Mouse (Mus musculus): Measurements from ENCODE around the gene Ogfrl1.
"Not testable (repeated sequence)": the region's sequence is repeated elsewhere in the genome, so short reads cannot be mapped to it uniquely, and the experiment has no call there.

The Ogfrl1 gene

DNA sequence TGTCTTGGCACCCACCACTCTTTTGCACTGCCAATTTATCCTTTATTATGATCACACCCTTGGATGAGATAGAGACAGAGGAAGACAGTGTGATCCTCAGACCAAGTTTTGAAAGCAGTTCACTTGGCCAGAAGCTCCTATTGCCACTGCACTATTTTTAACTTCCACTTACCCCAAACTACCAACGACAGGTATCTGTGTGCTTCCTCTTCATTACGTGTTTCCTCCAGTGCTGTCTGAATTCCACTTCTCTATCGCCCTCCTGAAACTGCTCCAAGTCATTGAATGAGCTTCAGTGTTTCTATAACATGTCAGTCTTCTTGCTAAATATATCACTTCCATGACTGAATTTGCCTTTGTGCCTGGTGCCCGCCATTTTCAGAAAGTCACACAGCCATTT lies at the start of gene Ogfrl1:
Ogfrl1 (minus strand) TSS at position 150 of the 400 bp plus-strand sequence.
- no peak for DNase-seq (ENCODE audit: low spot score)

DNA sequence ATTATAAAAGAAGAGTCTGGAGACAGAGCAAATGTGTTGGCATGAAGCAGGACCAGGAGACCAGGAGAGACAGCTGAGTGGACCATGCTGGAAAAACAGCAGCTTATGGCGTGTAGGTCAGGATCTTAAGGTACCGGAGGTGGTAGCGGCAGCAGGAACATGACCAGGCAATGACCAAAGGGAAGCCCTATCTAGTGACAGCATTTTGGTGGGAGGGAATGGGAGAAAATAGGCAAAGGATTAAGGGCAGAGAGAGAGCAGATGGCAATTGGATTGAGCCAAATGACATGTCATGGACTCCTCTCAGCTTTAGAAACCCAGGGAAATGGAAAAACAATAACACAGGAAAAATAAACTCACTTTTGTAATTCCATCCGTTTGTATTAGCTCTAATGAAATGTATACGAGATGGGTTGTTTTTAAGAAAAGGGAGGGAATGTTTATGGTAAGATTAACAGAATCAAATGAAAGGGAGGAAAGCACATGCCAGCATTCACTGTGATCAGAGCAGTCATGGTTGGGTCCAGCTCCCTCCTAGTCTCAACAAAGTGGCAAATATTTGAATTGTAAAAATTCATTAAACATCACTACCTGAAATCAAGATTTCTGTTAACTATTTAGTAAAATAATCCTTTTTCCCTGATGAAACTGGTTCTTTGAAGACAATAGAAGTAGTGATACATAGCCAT lies 48.3 kb upstream of the Ogfrl1 start:
- DNase-seq (ENCODE audit: low spot score): no peak

- DNase-seq (ENCODE audit: low spot score): no peak
Measured at GRCm38 (mm10) chr1:23433612-23434011, 36.0 kb upstream of the Ogfrl1 start.

DNA sequence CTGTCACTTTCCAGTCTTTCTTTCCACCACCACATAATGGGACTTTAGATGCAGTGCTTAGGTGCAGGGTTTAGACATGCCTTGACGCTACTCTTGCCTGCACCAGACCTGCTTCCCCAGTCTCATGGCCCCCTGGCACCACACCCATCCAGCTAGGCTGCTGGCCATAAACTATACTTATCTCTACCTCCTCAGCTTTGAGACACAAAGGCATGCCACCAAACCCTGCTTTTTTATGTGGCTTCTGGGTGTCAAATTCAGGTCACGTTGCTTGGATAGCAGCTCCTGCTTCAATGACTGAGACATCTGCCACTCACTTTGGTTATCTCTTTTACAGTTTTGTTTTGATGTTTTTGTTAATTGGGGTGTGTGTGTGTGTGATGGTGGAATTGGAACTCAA lies 28.9 kb upstream of the Ogfrl1 start:
- DNase-seq (ENCODE audit: low spot score): no peak

DNA sequence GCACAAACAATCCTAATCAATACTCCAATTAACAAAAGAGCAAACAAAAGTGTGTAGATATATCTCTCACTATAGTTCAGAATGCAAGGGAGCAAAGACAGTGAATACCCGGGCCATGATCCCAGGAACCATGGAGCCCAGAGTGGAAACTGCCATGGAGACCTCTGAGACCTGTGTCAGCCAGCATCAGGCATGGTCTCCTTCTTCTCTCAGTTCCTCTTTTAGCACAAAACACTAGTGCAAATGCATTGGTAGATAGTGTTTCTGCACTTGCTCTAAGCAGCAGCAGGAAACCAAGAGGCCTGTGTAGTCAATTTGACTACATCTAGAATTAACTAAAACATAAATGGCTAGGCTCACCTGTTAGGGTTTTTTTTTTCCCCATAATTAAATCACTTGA lies 21.4 kb upstream of the Ogfrl1 start:
- no peak for DNase-seq (ENCODE audit: low spot score)

GRCm38 (mm10) chr1:23418059-23418458 lies 20.5 kb upstream of the Ogfrl1 start:
- no peak for DNase-seq (ENCODE audit: low spot score)

GRCm38 (mm10) chr1:23417562-23417961 lies 20.0 kb upstream of the Ogfrl1 start:
- no peak for DNase-seq (ENCODE audit: low spot score)

DNA sequence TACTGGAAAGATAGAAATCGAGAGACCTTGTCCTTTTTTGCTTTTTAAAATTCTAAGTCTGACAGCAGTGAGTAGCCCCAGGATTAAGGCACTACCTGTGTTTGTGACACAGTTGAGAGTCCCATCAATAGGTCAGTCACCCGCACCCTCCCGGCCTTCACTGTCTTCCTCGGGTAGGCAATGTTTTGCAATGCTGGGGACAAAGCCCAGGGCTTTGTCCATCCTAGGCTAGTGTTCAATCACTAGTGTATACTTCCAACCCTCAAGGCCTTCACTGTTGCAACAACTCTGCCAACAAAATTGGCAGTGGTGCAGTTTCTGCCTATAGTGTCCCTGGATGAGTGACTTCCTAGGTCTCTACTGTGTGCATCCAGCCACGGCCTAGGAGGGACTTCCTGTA lies 14.0 kb upstream of the Ogfrl1 start:
- no peak for DNase-seq (ENCODE audit: low spot score)

- DNase-seq (ENCODE audit: low spot score): no peak
Measured at GRCm38 (mm10) chr1:23409960-23410359, 12.4 kb upstream of the Ogfrl1 start.

DNA sequence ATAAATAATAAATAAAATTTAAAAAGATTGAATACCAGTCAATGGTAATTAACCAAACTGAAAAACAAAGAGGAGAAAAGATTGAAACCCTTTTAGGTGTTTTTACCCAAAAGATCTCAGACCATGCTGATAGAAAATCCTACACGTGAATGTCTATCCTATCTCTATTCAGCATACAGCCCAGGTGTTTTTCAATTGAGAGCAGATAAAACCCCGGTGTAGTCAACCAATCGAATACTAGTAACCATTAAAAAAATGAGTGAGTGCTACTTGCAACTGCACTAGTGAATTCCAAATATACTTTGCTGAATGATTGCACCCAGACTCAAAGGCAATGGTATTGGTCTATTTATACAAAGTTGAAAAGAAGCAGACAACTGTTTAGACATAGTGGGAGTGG lies 4.8 kb upstream of the Ogfrl1 start:
- DNase-seq (ENCODE audit: low spot score): no peak

GRCm38 (mm10) chr1:23399552-23399951 lies 2.0 kb upstream of the Ogfrl1 start:
- no peak for DNase-seq (ENCODE audit: low spot score)

DNA sequence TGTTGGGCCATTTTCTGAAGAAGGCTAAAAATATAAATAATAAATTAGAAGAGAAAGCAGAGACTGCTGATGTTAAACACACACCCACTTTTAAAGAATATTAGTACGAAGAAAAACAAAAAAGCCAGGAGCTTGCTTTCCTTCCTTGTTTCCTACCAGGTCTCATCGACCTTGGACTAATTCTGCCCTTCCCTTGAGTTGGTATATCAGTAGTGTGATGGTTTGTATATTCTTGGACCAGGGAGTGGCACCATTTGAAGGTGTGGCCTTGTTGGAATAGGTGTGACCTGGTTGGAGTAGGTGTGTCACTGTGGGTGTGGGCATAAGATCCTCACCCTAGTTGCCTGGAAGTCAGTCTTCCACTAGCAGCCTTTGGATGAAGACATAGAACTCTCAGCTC lies 3.2 kb downstream of the Ogfrl1 start:
- DNase-seq (ENCODE audit: low spot score): not testable (repeated sequence)

- DNase-seq (ENCODE audit: low spot score): no peak
Measured at GRCm38 (mm10) chr1:23391744-23392143, 5.8 kb downstream of the Ogfrl1 start.

DNA sequence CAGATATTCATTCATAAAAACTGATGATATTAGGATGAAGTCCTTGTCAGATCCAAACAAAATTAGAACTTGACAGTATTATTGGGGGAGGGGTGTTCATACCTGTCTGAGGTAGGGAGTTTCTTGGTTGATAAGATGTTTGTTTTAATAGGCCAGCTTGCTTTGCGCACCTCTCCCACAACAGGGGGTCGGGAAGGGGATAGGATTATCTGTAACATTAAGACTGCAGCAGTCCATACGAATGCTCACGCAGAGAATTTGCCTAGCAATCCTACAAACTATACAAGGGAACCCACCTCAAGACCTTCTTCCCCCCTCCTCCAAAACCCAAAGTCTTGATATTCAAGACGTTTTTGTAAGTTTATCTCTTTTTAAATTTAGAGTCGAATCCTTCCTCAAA lies 13.2 kb downstream of the Ogfrl1 start:
- DNase-seq (ENCODE audit: low spot score): no peak

- DNase-seq (ENCODE audit: low spot score): peak; percentile 89
Measured at GRCm38 (mm10) chr1:23382806-23383653, 14.5 kb downstream of the Ogfrl1 start.

DNA sequence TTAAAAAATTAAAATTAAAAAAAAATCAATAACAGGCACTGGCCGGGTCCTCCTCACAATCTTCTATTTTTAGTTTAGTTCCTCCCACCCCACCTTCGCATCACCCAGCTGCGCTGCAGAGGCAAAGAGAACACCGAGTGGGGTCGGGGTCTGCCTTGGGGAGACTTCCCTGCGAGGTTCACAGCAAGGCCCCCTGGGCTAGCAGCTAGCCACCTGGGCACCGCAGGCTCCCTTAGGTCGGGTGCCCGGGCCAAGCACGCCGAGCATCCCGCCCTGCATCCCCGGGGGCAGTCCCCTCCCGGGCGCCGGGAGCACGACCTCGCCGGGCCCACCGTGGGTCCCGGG lies 15.1 kb downstream of the Ogfrl1 start:
- DNase-seq (ENCODE audit: low spot score): no peak

GRCm38 (mm10) chr1:23382037-23382436 lies 15.5 kb downstream of the Ogfrl1 start:
- DNase-seq (ENCODE audit: low spot score): no peak

DNA sequence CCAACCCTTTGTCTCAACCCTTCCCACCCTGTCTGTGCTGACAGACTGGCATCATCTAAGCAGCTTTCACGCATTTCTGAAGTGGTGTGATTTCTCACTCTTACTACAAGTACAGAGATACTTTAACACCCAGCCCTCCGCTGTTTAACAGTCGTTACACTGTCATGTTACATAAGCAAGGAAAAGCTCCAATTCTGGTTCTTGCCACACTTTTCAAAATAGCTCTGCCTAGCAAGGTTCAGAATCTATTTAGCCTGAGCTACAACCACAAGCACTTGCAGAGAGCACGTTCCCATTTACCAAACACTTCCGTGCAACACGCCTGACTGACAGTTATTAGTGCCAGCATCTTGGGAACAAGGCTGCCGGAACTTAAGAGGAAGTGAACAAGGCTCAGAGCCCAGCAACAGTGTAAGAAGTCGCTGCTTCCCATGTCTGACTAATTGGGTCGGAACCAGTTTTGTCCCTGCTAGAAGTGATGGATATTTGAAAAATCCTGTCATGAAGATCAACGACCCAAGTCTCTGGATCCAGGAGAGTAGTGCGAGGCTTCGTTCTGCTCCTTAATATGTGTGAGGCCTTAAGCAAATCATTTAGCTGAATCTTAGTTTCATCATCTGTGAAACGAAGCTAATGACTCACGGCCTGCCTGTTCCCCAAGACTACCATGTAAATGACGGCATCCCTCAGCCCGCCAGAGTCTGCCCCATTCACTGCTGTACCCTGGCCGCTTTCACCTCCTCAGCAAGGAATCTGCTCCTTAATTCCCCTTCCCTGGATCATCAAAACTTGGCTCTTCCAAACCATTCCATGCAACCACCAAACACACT lies 17.4 kb downstream of the Ogfrl1 start:
- DNase-seq (ENCODE audit: low spot score): no peak

DNA sequence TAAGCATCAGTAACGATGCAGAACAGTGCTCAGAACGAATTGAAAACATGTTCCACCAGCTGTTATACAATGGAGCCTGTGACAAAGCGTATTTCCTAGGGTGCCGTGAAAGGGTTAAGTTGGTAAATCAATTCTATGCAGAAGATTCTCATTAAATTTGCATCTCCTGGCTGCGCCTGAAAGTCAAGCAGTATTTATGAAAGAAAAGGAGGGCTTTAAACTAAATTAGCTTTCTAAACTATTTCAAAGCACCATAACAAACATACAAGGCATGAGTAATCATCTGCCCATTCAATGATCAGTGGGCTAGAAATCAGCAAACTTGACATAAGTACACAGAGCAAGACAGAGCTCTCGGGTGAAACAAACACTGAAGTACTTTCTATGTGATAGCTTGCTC lies 18.3 kb downstream of the Ogfrl1 start:
- no peak for DNase-seq (ENCODE audit: low spot score)

DNA sequence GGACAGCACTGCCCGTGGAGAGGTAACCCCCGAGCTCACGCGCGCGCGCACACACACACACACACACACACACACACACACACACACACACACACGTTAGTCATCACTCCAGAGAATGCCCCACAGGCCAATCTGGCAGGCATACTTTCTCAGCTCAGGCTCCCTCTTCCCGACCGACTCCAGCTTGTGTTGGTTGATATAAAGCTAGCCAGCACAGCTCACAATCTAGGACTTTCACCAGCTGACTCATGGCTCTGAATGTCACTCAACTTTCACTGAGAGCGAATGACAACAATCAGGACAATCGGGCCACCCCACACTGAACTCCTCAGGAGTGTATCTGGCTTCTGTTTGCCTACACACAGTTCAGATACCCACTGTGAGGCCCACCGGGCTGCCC lies 20.0 kb downstream of the Ogfrl1 start:
- no peak for DNase-seq (ENCODE audit: low spot score)

- DNase-seq (ENCODE audit: low spot score): no peak
Measured at GRCm38 (mm10) chr1:23374156-23374555, 23.4 kb downstream of the Ogfrl1 start.

DNA sequence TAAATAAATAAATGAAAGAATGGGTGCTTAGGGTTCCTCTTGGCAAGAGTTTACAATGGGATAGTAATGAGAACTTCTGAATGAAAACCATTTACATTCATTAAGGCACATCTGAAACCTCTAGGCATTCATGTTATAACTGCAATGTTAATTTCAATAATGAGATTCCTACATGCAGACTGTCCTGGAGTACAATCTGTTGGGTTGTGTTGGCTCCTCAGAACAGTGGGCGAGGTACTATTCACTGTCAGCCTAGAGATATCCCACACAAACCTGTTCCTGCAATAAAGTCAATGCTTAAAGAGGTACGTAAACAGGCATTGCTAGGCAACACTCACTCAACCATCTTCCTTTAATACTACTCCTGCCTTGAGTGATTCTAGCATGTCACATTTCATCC lies 32.0 kb downstream of the Ogfrl1 start:
- DNase-seq (ENCODE audit: low spot score): no peak

DNA sequence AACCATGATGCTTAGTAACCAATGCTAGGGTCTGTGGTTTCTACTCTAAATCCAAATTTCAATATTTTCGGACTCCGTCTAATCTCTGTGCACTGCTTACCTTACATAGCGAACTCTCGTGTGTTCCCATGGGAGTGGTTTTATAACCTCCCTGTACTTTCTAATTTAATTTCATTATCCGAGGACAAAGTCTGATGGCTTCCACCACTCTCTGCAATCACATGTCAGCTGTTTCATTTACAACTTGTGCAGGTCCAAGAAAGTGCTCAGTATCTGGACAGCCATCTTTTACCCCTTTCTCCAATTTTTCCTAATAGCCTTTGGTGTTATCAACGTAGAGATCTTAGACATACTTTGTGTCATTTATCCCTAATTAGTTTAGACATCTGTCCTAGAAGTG lies 44.7 kb downstream of the Ogfrl1 start:
- DNase-seq (ENCODE audit: low spot score): no peak
